Mouse (Mus musculus) kidney, adult 18-20 months (tissue): ENCODE data around the gene Acads.
"Not testable (repeated sequence)": the region's sequence is repeated elsewhere in the genome, so short reads cannot be mapped to it uniquely, and the experiment has no call there.

ENCODE experiments used
- DNase-seq: peaks from one replicate; pipeline ENCODE4 v3.0.0; 2021

Acads gene

GRCm38 (mm10) chr5:115148872-115149271, 29.7 kb upstream of the Acads start:
- not testable (repeated sequence) for DNase-seq

GRCm38 (mm10) chr5:115148378-115148777, 29.2 kb upstream of the Acads start:
- DNase-seq = no peak

GRCm38 (mm10) chr5:115147388-115147787, 28.2 kb upstream of the Acads start:
- DNase-seq = no peak

DNA sequence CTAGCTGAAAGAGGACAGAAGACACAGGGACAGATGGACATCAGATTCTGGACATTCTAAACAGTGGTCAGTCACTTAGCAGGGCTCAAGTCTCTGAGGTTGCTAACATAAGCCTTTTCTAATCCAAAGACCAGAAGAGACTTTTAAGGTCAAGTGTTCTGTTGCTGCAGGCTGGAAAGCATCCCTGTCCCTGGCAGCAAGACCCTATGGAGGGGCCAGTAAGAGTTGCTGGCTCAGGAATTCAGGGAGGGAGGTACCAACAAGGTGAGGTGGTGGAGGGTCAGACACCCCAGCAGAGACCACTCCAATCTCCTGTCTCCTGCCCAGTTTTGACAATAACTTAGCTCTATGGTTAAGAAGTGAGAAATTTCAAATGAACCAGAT, 27.6 kb upstream of the Acads start:
- no peak for DNase-seq

DNA sequence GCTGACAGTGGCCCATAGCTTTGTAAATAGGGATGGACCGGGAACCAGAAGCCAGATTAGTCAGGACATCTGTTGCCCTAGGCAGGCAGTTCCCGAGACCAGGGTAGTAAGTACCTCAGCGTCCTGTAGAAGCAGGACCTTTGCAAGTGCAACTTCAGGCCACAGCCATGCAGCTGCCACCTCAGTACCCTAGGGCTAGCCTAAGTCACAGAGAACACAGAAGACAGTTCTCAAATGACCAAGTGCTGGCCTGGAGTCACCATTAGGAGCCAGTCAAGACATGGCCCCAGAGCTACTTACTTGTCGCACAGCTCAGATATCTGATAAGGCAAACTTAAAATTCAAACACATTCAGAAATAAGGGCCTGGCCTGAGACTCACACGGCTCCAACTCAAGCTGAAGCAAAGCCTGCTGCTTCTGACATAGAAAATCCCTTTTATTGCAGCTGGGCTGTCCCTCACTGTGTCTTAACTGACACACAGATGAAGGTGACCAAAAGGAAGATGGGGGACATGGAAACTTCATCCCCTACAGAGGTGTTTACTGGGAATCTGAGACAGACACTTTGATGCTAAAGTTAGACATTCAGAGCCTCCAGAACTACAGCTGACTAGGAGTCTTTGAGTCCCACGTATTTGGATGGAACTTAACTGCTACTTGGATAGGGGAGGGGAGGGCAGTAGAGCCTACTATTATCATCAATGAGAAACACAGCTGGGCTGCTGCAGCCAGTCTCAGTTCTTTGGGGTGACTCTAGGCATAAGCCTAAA, 27.0 kb upstream of the Acads start:
- no peak for DNase-seq

DNA sequence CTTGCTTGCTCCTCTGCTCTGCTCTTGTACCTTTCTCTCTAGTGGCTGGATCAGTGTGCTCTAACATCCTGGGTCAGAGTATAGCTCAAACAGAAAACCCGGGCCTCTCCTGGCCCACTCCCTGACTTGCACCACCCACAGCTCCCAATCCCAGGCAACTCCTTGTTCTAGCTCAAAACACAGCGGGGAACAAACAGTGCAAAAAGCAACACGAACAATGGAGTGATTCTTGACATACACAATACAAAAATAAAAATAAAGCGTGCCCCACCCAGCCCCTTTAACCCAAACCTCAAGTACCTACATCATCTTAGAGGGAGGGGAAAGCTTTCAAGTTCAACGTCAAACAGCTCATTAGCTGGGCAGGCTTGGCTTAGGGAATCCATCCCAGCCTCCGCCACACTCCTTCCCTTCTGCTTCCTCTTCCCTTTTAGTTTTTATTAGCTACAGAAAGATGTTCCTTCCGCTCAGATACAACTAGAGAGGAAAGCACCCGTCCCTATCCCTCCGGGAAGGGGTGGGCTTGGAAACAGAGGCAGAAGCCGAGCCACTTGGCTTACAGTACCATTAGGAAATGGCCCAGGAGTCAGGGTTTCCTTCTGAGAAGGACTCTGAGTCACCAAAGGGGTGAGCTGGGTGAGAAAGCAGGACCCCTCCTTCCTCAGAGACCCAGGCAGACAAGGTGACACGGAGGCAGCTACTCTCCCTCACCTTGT, 26.3 kb upstream of the Acads start:
- no peak for DNase-seq

DNA sequence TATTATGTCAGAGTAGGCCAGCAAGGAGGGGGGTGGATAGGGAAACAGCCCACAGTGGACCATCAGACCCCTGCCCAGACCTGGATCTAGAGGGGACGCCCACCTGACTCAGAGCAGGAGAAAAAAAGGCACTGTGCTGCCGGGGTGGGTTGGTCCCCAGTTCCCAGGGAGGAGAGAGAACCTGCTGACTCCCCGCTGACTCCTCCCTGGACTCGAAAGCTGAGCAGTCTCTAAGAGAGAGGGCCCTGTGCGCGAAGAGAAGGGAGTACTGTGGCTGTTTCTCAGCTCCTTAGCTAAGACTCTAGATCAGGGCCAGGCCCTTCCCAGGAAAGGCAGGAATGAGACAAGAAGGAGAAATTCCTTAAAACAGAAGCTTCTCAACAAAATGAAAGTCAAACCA, 25.3 kb upstream of the Acads start:
- no peak for DNase-seq

DNA sequence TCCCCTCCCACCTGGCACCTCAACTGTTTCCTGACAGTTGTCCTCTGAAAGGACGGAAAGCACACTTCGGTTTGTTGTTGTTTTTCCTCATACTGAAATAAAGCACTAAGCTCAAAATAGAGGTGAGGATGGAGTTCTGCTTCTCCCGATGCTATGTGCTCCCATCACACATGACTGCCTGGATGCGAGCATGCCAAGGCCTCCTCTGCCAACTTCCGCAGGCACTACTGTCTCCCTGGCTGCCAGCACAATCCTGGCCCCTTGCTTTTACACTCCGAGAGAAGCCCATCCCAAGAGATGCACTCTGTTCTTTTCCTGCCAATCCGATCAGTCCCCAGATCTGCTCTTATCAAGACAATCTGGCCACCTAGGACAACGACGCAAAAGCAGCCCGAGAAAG, 24.4 kb upstream of the Acads start:
- no peak for DNase-seq

GRCm38 (mm10) chr5:115142166-115142697, 23.1 kb upstream of the Acads start:
- DNase-seq = no peak

DNA sequence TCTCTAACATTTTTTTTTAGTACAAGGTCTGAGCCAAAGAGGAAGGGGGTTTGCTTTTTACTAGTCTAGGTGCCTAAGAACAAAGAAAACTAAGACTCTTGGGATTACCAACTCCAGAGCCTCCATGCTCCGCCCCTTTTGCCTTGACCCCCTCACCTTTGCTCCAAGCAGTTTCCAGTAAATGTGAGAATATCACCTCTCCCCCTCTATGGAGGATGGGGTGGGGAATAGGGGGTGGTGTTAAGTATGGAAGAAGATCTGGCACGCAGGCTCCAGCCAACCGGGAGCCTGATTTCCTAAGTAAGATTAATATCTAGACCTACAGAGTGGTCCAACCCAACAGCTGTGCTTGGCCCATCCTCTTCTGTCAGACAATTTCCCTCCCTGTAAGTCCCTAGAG, 21.6 kb upstream of the Acads start:
- no peak for DNase-seq

GRCm38 (mm10) chr5:115139124-115139523, 20.0 kb upstream of the Acads start:
- no peak for DNase-seq

DNA sequence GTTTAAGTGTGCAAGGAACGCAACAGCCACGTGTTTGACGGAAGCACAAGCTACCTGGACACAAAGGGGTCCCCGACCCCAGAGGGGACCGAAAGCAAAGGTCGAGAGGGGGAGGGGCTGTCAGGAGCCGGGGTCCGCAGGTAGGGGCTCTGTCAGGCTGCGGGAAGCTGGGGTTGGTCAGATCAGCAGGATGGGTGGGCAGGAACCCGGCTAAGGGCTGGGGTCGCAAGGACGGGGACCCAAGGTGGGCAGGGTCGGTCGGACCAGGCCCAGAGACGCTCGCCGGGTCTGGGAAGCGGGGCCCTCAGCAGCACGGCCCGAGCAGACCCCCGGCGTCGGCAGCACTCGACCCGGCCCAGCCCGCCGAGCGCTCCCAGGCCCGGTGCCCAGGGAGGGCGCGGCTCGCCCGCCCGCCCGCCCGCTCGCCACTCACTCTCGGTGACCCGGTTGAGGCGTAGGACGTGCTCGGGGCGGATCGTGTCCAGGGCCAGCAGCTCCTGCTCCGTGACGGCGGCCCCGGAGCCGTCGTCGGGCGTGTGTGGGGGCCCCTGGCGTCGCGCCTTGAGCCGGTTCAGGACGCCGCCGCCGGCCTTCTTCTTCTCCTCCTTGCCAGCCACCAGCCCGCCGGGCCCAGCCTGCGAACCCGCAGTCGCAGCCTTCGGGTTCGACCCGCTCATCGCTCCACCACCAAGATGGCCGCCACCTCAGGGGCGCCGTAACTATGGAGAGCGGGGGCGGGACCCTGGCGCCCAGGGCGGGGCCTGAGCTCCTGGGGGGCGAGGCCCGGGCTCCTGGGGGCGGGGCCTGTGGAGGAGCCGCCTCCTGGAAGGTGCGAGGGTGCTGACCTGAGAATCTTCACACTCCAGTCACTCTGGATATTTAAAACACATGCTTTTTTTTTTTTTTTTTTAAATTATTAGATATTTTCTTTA, 15.4 kb upstream of the Acads start, which contains the start of gene Unc119b:
TSS of gene Unc119b (minus strand) at position 742 of the 932 bp plus-strand sequence.
- DNase-seq = peak; percentile 94

DNA sequence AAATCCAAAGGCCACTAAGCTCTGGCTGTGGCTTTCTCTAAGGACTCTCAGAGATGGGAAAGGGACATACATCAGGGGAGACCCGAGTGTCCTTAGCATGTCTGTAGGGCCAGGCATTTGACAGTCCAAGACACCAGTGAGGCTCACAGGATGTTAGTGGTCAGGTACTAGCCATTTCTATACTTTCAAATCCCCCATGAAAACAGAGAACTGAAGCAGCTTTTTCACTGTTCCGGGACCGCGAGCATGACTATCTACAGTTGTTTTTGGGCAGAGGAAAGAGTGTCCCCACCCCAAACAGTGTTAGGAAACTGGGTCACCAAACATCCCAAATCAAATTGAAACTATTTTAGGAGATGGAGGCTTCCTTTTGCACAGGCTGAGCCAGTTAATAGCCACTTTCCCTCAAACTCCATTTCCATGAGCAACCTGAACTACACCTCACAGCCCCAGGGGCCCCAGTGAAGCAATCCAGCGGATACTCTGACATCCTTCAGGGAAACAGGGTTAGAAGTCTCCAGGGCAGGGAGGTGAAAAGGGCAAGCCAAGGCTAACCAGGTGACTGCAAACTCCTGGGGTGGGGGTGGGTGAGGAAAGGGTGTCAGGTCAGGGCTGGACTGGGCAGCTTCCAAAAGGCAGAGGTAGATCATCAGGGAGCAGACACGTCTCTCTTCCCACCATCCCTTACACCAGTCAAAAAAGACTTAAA, 14.4 kb upstream of the Acads start:
- DNase-seq = peak; percentile 38

DNA sequence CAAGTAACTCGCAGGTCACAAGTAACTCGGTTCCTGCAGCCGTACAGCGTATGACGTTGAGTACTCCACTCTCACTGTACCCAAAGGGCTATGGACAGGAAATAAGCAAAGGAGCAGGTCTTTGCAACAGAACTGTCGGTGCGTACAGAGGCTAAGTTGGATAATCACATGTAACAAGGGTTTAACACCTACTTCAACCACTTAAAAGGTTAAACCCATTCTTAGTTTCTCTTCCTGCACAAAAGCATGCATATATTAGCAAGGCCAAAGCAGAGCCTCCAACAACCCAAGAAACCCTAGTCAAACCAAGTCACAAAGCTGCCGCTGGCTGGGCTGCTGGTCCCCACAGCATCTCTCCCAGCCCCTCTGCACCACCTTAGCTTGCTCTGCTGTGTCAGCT, 13.3 kb upstream of the Acads start:
- no peak for DNase-seq

DNA sequence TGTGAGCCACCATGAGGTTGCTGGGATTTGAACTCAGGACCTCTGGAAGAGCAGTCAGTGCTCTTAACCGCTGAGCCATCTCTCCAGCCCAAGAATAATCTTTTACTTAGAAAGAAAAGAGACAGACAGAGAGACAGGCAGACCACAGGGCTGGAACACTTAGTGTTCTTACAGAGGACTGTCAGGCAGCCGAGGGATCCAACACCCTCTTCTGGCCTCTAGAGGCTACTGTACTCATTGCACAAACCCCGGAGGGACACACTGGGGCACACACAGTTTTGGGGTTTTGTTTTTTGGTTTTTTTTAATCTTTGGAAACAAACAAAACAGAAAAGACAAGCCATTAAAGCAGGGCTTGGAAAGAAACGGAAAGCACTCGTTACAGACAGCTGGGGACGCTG, 10.2 kb upstream of the Acads start:
- DNase-seq = no peak

DNA sequence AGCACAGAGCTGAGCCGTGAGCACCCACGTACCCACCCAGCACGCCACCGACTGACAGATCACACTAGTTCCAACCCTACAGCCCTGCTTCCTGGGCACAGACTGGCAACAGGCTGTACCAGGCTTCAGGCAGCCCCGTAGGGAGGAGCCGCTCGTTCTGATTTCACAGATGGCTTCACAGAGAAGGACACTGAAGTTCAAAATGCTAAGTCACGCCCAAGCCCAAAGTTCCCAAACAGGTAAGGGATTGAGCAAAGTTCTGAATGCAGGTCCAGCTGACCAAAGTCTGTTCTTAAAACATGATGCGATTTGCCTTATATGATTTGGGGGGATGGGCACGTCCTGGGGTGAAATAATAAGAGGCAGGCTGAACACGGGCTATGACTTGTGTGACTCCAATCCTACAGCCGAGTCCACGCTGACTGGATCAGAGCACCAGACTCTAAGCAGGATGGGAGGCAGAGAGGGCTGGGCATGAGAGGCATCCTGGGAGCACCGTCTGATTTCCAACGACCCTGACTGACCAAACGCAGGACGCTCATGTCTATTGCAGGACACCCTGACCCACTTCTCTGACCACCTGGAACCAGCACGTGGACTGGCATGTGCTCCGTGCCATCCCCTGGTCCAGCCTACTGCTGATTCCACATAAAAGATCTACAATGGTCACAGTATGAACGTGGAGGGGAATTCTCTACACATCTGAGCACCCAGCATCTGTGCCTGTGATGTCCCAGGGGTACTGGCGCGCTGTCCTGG, 8.5 kb upstream of the Acads start:
- peak; percentile 81 for DNase-seq

GRCm38 (mm10) chr5:115126578-115127312, 7.6 kb upstream of the Acads start:
- no peak for DNase-seq

DNA sequence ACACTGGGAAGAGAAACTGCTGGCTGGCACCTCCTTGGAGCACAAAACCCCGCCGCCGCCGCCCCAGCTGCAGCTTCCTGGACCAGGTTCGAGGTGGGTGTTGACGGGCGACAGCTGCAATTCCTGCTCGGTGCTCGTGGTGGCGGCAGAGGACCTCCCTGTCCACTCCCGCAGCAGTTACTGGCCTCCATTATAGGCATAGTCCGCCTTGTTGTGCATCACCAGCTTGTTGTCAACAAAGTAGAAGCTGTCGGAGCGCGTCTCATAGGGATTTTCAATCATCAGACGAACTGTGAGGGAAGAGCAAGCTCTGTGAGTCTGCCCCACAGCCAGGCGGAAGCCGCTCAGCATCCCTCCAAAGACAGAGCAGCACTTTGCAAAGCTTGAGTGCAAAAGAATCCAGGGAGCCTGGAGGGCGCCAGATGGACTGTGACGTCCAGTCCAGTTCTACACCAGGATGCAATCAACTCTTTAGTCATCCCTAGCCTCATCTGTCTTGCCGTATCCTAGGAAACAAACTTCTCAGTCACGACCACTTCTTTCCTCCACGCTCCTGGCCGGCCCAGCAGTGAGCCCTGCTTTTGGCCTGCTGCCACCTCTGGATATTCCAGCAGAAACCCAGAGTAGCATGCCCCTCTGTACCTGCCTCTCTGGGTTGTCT, 6.2 kb upstream of the Acads start:
- DNase-seq = peak; percentile 89

DNA sequence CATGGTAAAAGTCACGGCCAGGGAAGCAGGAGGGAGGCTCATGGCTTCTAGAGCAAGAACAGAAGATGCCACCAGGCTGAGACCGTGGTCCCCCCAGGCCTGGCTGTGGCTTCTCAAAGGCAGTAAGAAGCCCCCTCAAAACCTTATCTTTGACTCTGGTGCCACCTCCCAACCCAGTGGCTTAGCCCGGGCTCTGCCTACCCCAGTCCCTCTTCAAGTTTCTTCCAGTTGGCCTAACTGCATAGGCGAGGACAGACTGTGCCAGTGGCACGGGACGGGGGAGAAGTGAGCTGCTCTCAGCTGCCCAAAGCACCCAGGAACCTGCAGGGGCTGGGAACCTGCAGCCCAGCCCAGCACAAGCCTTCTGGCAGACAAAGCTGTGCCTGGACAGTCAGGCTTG, 5.5 kb upstream of the Acads start:
- no peak for DNase-seq

DNA sequence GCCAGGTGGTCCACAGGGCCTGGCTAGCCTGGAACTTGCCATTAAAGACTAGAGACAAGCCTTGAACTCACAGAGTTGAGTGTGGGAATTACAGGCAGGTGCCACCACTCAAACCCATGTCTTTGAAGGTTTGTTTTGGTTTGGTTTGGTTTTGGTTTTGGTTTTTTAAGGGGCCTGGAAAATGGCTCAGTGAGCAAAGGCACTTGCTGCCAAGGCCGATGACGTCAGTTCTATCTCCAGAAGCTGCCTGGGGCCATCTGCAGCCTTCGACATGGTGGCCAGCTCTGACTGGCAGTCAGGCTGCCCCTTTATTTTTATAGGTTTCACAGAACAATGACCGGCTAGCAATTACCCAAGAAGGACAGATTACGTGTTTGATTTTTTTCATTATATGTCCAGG, 1.8 kb upstream of the Acads start:
- DNase-seq = no peak
